Mouse (Mus musculus): ENCODE measurements around the gene Syne2. TPM values are rescaled to one million over a fixed set of nuclear protein-coding genes. Genes with fewer than 3 reads are reported as not detected.

The Syne2 gene
- polyA plus RNA-seq, 1 experiment from 2014 or later = 68.4 TPM

GRCm38 (mm10) chr12:76004697-76005249 is 186.8 kb downstream of the Syne2 start:
- ATAC-seq (ENCODE audit: insufficient read depth) (peak; percentile 84), DNase-seq (peak; percentile 76)
- no peak overlapping the region for H3K4me3 ChIP-seq (ENCODE audit: low read depth, low read length)
- no peaks in the 10 kb centered on the region for H3K27me3 ChIP-seq (ENCODE audit: insufficient read depth, low read length)
- TF ChIP-seq CTCF (IDR thresholded peaks at IDR 0.05; ENCODE audit: low read depth) = no peak
- WGBS = 30% methylated on average over 9 of the region's 9 CpGs
- no peak overlapping the region for H3K4me2 ChIP-seq
- peaks cover 37% of the 10 kb centered on the region for H3K36me3 ChIP-seq (ENCODE audit: insufficient read depth)
- H3K27ac ChIP-seq (ENCODE audit: low read depth) = peak overlapping the region; percentile 58; the same call in 1 of the 2 replicates
- no peaks in the 10 kb centered on the region for H3K9me3 ChIP-seq (ENCODE audit: low read depth, low read length)
- H3K4me1 ChIP-seq (ENCODE audit: insufficient read depth) = 0 out of 2 replicates have a peak, but pooled peaks cover 3% of the 10 kb centered on the region
- no peak overlapping the region for H3K9ac ChIP-seq

- WGBS = 66% methylated on average over 6 of the region's 6 CpGs
Measured at GRCm38 (mm10) chr12:76008991-76009390, 191.1 kb downstream of the Syne2 start.

DNA sequence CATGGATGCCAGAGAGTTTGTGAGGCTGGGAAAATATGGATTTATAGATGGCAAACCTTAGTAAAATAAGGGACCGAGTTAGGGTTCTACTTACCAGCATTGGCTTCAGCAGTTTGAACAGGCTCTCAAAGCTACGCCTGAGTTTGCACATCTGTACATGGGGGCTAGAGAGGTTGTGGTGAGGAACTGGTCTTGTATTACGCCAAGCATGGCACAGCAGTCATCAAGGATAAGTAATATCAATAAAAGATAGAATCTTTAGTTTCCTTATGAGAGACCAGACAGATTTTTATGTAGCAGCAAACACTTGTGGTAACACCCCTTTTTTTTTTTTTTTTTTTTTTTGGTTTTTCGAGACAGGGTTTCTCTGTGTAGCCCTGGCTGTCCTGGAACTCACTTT is 194.9 kb downstream of the Syne2 start:
- H3K27me3 ChIP-seq (ENCODE audit: insufficient read depth, low read length) = no peaks in the 10 kb centered on the region
- H3K4me2 ChIP-seq = no peak overlapping the region
- 87% methylated on average over 3 of the region's 4 CpGs for WGBS
- no peak overlapping the region for H3K27ac ChIP-seq (ENCODE audit: low read depth)
- no peaks in the 10 kb centered on the region for H3K9me3 ChIP-seq (ENCODE audit: low read depth, low read length)
- no peak overlapping the region for H3K9ac ChIP-seq
- H3K4me1 ChIP-seq (ENCODE audit: insufficient read depth) = no peaks in the 10 kb centered on the region
- no peak for DNase-seq
- H3K4me3 ChIP-seq (ENCODE audit: low read depth, low read length) = no peak overlapping the region
- no peak for ATAC-seq (ENCODE audit: insufficient read depth)
- TF ChIP-seq CTCF (IDR thresholded peaks at IDR 0.05; ENCODE audit: low read depth) = no peak
- H3K36me3 ChIP-seq (ENCODE audit: insufficient read depth) = peaks cover 14% of the 10 kb centered on the region; the same call in 1 of the 2 replicates

More at GRCm38 (mm10) chr12:76008991-76009390, 191.1 kb downstream of the Syne2 start:
- 0 out of 2 replicates have a peak, but pooled peaks cover 3% of the 10 kb centered on the region for H3K4me1 ChIP-seq (ENCODE audit: insufficient read depth)
- peaks cover 22% of the 10 kb centered on the region; the same call in 1 of the 2 replicates for H3K36me3 ChIP-seq (ENCODE audit: insufficient read depth)
- ATAC-seq (ENCODE audit: insufficient read depth) = no peak
- no peak for DNase-seq
- no peak overlapping the region for H3K27ac ChIP-seq (ENCODE audit: low read depth)
- no peak overlapping the region for H3K9ac ChIP-seq
- H3K9me3 ChIP-seq (ENCODE audit: low read depth, low read length) = no peaks in the 10 kb centered on the region
- H3K27me3 ChIP-seq (ENCODE audit: insufficient read depth, low read length) = no peaks in the 10 kb centered on the region
- H3K4me3 ChIP-seq (ENCODE audit: low read depth, low read length) = no peak overlapping the region
- no peak for TF ChIP-seq CTCF (IDR thresholded peaks at IDR 0.05; ENCODE audit: low read depth)
- H3K4me2 ChIP-seq = no peak overlapping the region

GRCm38 (mm10) chr12:76013480-76013879 is 195.5 kb downstream of the Syne2 start:
- ATAC-seq (ENCODE audit: insufficient read depth) (no peak), DNase-seq (no peak)
- no peak overlapping the region for H3K9ac ChIP-seq
- H3K36me3 ChIP-seq (ENCODE audit: insufficient read depth) = 0 out of 2 replicates have a peak, but pooled peaks cover 12% of the 10 kb centered on the region
- H3K27me3 ChIP-seq (ENCODE audit: insufficient read depth, low read length) = no peaks in the 10 kb centered on the region
- no peak overlapping the region for H3K27ac ChIP-seq (ENCODE audit: low read depth)
- no peak for TF ChIP-seq CTCF (IDR thresholded peaks at IDR 0.05; ENCODE audit: low read depth)
- no peak overlapping the region for H3K4me2 ChIP-seq
- WGBS = 72% methylated on average over 4 of the region's 4 CpGs
- no peaks in the 10 kb centered on the region for H3K4me1 ChIP-seq (ENCODE audit: insufficient read depth)
- no peak overlapping the region for H3K4me3 ChIP-seq (ENCODE audit: low read depth, low read length)
- no peaks in the 10 kb centered on the region for H3K9me3 ChIP-seq (ENCODE audit: low read depth, low read length)

DNA sequence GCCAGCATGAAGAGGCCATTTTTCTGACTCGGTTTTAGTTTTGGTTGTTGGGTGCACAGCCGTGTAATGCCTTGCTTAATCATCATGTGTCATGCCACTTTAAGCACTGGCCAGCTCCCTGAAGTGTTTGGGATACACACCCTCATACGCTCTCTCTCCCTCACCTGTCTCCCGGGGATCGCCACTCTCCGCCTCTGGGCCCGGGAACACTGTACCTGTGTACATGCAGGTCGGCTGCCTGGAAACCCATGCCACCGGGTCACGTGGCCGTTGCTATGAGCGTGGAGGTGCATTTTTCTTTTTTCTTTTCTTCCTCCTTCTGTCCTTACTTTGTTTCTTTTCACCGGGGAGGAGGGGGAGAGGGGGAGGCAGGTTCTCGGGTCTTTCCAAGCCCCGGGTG is 197.1 kb downstream of the Syne2 start:
- Histone ChIP-seq H3K9me3 (ENCODE audit: low read depth, low read length) (no peaks in the 10 kb centered on the region), H3K4me2 (no peak overlapping the region; the same call in 1 of the 2 replicates), H3K27ac (ENCODE audit: low read depth) (peak overlapping the region; percentile 59; the same call in 1 of the 2 replicates), H3K27me3 (ENCODE audit: insufficient read depth, low read length) (no peaks in the 10 kb centered on the region), H3K9ac (no peak overlapping the region), H3K4me3 (ENCODE audit: low read depth, low read length) (no peak overlapping the region), H3K36me3 (ENCODE audit: insufficient read depth) (0 out of 2 replicates have a peak, but pooled peaks cover 8% of the 10 kb centered on the region), H3K4me1 (ENCODE audit: insufficient read depth) (no peaks in the 10 kb centered on the region)
- no peak for TF ChIP-seq CTCF (IDR thresholded peaks at IDR 0.05; ENCODE audit: low read depth)
- DNase-seq (no peak), ATAC-seq (ENCODE audit: insufficient read depth) (no peak)
- 65% methylated on average over 14 of the region's 15 CpGs for WGBS

- DNase-seq (peak; percentile 46), ATAC-seq (ENCODE audit: insufficient read depth) (peak; percentile 30; the same call in 1 of the 2 replicates)
- Histone ChIP-seq H3K9ac (no peak overlapping the region), H3K4me2 (no peak overlapping the region; the same call in 1 of the 2 replicates), H3K9me3 (ENCODE audit: low read depth, low read length) (no peaks in the 10 kb centered on the region), H3K27me3 (ENCODE audit: insufficient read depth, low read length) (no peaks in the 10 kb centered on the region), H3K36me3 (ENCODE audit: insufficient read depth) (peaks cover 12% of the 10 kb centered on the region; the same call in 1 of the 2 replicates), H3K4me3 (ENCODE audit: low read depth, low read length) (no peak overlapping the region), H3K27ac (ENCODE audit: low read depth) (peak overlapping the region; percentile 59; the same call in 1 of the 2 replicates), H3K4me1 (ENCODE audit: insufficient read depth) (no peaks in the 10 kb centered on the region)
- no peak for TF ChIP-seq CTCF (IDR thresholded peaks at IDR 0.05; ENCODE audit: low read depth)
- WGBS = 63% methylated on average over 11 of the region's 11 CpGs
Measured at GRCm38 (mm10) chr12:76015489-76015888, 197.6 kb downstream of the Syne2 start.

Measured in lung, embryonic 14.5 days (tissue).